Mouse (Mus musculus): ENCODE results near the gene Slc3a1.

GRCm38 (mm10) chr17:85027247-85027646, 929 bp upstream of the Slc3a1 start:
- no peak for TF ChIP-seq CEBPB (IDR thresholded peaks at IDR 0.05; ENCODE audit: insufficient read depth, poor library complexity, severe bottlenecking)
- TF ChIP-seq TCF12 (IDR thresholded peaks at IDR 0.05; ENCODE audit: insufficient read depth, poor library complexity, severe bottlenecking): no peak
- TF ChIP-seq POLR2A (IDR thresholded peaks at IDR 0.05; ENCODE audit: insufficient read length, low read depth): no peak
- no peak for TF ChIP-seq MYOG (IDR thresholded peaks at IDR 0.05; ENCODE audit: control insufficient read depth in 1 of 3, insufficient read depth in 1 of 3, insufficient read length in 2 of 3, low read depth in 2 of 3)
- TF ChIP-seq MYOD1 (IDR thresholded peaks at IDR 0.05; ENCODE audit: control insufficient read depth in 1 of 3, insufficient read length in 2 of 3, low read depth in 2 of 3): no peak
- TF ChIP-seq E2F4 (IDR thresholded peaks at IDR 0.05; ENCODE audit: insufficient read depth): no peak
- TF ChIP-seq MAX (IDR thresholded peaks at IDR 0.05; ENCODE audit: low read depth): no peak
